Mouse (Mus musculus): ENCODE data around the gene Wipi1. TPM values are rescaled to one million over a fixed set of nuclear protein-coding genes. Genes with fewer than 3 reads are reported as not detected.

Gene Wipi1
- polyA plus RNA-seq, 1 experiment from 2014 or later = 35.5 TPM

- Histone ChIP-seq H3K27ac (no peak overlapping the region), H3K9me3 (replicated peaks) (no peaks in the 10 kb centered on the region), H3K36me3 (no peaks in the 10 kb centered on the region), H3K9ac (no peak overlapping the region), H3K4me3 (replicated peaks) (no peak overlapping the region), H3K4me2 (no peak overlapping the region), H3K4me1 (peaks cover 33% of the 10 kb centered on the region), H3K27me3 (no peaks in the 10 kb centered on the region)
- no peak for ATAC-seq (replicated peaks; ENCODE audit: low FRiP score)
- 84% methylated on average over 8 of the region's 8 CpGs for WGBS
Measured at GRCm38 (mm10) chr11:109590012-109590411, 21.8 kb downstream of the Wipi1 start.

DNA sequence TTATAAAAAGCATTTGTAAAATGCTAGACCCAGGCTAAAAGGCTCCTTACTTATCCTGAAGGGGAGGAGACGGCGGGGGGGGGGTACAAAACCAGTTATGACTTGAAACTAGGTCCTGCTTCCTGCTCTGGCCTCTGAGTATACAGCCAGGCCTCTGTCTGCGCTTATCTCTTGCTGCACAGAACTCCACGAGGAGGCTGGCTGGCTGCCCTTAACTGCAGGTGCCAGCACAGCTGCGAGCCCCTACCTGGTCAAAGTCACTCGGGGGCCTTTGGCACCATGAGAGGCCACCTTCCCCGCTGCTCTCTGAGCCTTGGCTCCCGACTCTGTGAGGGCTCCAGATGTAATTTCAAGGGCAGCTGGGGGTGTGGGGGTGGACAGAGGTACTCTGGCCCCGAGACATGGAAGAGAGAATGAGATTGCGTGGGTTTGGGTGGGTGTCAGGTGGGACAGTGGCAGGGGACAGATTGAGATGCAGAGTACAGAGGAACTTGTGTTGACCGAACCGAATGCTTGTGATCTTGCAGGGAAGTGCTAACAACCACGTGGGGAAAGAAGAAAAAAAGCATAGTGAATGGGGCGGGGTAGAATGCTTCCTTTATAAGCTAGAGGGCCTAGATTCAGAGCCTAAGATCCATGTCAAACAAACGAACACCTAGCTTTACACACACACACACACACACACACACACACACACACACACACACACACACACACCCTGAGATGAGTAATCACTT, 24.0 kb downstream of the Wipi1 start:
- peak; percentile 47 for ATAC-seq (replicated peaks; ENCODE audit: low FRiP score)
- Histone ChIP-seq H3K27ac (no peak overlapping the region), H3K9me3 (replicated peaks) (no peaks in the 10 kb centered on the region), H3K4me2 (0 out of 2 replicates have a peak overlapping the region, but pooled peaks have one; percentile 1), H3K36me3 (peaks cover 10% of the 10 kb centered on the region; the same call in 1 of the 2 replicates), H3K4me3 (replicated peaks) (no peak overlapping the region), H3K27me3 (no peaks in the 10 kb centered on the region), H3K9ac (no peak overlapping the region), H3K4me1 (peaks cover 21% of the 10 kb centered on the region)
- 59% methylated on average over 15 of the region's 15 CpGs for WGBS

DNA sequence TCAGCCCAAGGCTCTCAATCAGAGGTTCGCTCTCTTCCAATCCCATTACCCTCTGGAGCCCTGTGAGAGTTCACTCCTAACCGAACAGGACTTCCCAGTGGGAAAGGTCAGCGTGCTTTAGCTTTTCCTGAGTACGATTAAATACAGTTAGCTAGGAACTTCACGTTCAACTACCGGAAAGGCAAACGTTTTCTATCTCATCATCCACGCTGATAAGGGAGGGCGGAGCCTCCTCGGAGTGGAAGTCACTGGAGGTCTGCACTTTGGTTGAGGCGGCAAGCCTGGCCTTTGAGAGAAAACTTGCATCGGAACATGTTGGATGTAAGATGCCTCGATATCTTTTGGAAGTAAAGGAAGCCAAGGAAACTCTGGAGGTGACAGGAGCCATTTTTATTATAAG, 24.7 kb downstream of the Wipi1 start:
- Histone ChIP-seq H3K4me3 (replicated peaks) (no peak overlapping the region), H3K27me3 (no peaks in the 10 kb centered on the region), H3K36me3 (peaks cover 14% of the 10 kb centered on the region), H3K9ac (no peak overlapping the region), H3K27ac (no peak overlapping the region), H3K4me1 (peaks cover 17% of the 10 kb centered on the region), H3K4me2 (0 out of 2 replicates have a peak overlapping the region, but pooled peaks have one; percentile 1), H3K9me3 (replicated peaks) (no peaks in the 10 kb centered on the region)
- 47% methylated on average over 13 of the region's 13 CpGs for WGBS
- ATAC-seq (replicated peaks; ENCODE audit: low FRiP score) = no peak

DNA sequence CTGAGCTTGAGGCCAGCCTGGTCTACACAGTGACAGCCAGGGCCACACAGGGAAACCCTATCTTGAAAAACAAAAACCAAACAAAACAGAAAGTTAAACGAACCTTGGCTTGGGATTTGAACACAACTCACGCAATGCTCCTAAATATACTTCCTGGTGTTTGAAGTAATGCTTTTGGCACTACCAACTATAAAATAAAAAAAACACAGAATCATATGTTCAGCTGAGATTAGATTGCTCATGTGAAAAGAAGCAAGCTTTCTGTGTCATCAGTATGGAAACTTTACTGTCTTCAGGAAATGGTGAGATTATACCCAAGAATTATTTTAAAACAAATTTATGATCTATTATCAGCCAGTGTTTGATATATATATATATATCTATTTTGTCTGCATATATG, 25.3 kb downstream of the Wipi1 start:
- no peaks in the 10 kb centered on the region for H3K27me3 ChIP-seq
- 59% methylated on average over 2 of the region's 2 CpGs for WGBS
- H3K9me3 ChIP-seq (replicated peaks) = no peaks in the 10 kb centered on the region
- no peak overlapping the region for H3K9ac ChIP-seq
- no peak overlapping the region for H3K27ac ChIP-seq
- H3K4me3 ChIP-seq (replicated peaks) = no peak overlapping the region
- peaks cover 20% of the 10 kb centered on the region for H3K36me3 ChIP-seq
- H3K4me1 ChIP-seq = peaks cover 17% of the 10 kb centered on the region; the same call in 1 of the 2 replicates
- no peak overlapping the region for H3K4me2 ChIP-seq
- no peak for ATAC-seq (replicated peaks; ENCODE audit: low FRiP score)

DNA sequence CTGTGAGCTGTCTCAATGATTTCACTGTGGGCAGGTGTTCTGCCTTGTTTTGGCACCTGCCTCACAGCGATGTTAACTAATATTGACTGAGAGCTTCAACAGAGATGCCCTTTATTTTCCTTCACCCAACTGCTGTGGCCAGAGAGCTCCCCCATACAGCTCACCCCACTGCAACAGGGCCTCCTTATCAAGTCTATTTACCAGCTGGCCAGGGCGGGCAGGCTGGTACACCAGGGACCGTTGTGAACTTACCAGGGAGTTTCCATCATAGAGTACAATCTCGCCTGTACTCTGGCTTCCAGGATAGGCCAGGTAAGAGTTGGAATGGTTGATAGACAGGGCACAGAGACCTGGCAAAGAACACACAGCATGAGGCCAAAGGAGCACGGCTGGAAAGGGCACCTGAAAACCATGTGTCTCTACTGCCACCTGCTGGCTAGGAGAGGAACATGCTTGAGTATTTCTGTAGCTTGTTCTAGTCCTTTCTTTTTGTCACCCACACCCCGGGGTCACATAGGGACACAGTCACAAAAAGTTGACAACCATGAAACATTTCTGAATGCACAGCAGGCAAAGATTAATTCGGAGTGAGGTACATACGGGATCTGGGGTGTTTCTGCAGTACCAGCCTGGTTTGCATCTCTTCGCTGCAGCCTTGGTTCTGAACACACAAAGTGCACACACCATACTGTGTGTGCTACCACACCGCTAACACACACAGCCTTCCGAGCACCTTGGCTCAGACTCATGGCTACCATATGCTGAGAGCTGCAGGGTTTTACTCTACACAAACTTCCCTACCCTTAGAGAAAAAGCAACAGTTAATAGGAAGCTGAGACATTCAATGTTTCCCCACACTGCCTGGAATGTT, 26.7 kb downstream of the Wipi1 start:
- Histone ChIP-seq H3K27me3 (no peaks in the 10 kb centered on the region), H3K4me1 (peaks cover 17% of the 10 kb centered on the region; the same call in 1 of the 2 replicates), H3K9ac (no peak overlapping the region), H3K4me3 (replicated peaks) (no peak overlapping the region), H3K27ac (no peak overlapping the region), H3K9me3 (replicated peaks) (no peaks in the 10 kb centered on the region), H3K4me2 (no peak overlapping the region), H3K36me3 (peaks cover 23% of the 10 kb centered on the region)
- 48% methylated on average over 11 of the region's 11 CpGs for WGBS
- ATAC-seq (replicated peaks; ENCODE audit: low FRiP score) = peak; percentile 56; the same call in 1 of the 2 replicates

DNA sequence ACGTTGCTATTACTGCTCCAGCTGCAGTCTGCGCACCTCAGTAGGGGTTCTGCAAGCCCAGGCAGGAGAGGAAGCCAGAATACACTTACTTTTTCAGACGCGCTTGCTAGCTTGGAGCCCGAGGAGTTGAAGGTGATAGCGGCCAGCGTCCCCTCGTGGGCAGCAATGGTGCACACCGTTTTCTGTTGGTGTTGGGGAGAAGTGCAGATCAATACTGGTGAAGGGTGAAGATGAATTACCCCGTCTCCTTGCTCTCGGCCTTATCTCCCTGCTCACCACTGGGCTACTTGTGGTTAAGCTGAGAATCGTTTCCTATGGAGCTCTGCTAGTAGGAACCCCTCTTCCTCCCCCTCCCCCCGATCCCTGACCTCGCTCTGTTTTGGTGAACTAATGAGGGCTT, 27.8 kb downstream of the Wipi1 start:
- Histone ChIP-seq H3K4me2 (no peak overlapping the region), H3K27me3 (no peaks in the 10 kb centered on the region), H3K9me3 (replicated peaks) (no peaks in the 10 kb centered on the region), H3K36me3 (peaks cover 34% of the 10 kb centered on the region), H3K9ac (no peak overlapping the region), H3K4me1 (peaks cover 17% of the 10 kb centered on the region; the same call in 1 of the 2 replicates), H3K4me3 (replicated peaks) (no peak overlapping the region), H3K27ac (no peak overlapping the region)
- WGBS = 84% methylated on average over 14 of the region's 14 CpGs
- ATAC-seq (replicated peaks; ENCODE audit: low FRiP score) = no peak

GRCm38 (mm10) chr11:109579999-109580398, 31.8 kb downstream of the Wipi1 start:
- H3K4me2 ChIP-seq = no peak overlapping the region
- H3K9me3 ChIP-seq (replicated peaks) = no peaks in the 10 kb centered on the region
- H3K36me3 ChIP-seq = peaks cover 42% of the 10 kb centered on the region
- 94% methylated on average over 9 of the region's 9 CpGs for WGBS
- H3K27ac ChIP-seq = no peak overlapping the region
- H3K27me3 ChIP-seq = no peaks in the 10 kb centered on the region
- H3K9ac ChIP-seq = no peak overlapping the region
- 0 out of 2 replicates have a peak, but pooled peaks cover 6% of the 10 kb centered on the region for H3K4me1 ChIP-seq
- ATAC-seq (replicated peaks; ENCODE audit: low FRiP score) = no peak
- H3K4me3 ChIP-seq (replicated peaks) = no peak overlapping the region

DNA sequence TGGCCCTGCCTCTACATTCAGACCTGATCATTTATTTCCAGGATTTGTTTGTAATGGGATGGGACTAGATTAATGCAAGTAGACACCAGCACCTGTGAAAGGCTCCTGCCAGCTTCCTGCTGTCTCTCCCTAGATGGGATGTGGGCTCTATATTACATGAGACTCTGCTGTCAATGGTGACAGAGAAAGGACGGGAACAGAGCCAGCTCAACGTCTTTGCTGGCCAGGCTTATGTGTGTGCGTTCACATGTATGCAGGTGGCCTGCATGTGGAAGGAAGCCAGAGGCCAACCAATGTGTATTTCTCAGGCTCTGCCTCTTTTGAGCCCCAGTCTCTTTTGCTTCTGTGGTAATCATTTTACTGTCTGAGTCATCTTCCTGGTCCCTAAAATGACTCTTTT, 33.2 kb downstream of the Wipi1 start:
- H3K4me2 ChIP-seq = no peak overlapping the region
- H3K27me3 ChIP-seq = no peaks in the 10 kb centered on the region
- H3K9me3 ChIP-seq (replicated peaks) = no peaks in the 10 kb centered on the region
- no peak overlapping the region for H3K9ac ChIP-seq
- H3K4me1 ChIP-seq = 0 out of 2 replicates have a peak, but pooled peaks cover 6% of the 10 kb centered on the region
- WGBS = 82% methylated on average over 3 of the region's 3 CpGs
- no peak overlapping the region for H3K4me3 ChIP-seq (replicated peaks)
- ATAC-seq (replicated peaks; ENCODE audit: low FRiP score) = no peak
- peaks cover 37% of the 10 kb centered on the region for H3K36me3 ChIP-seq
- H3K27ac ChIP-seq = no peak overlapping the region

- Histone ChIP-seq H3K36me3 (peaks cover 25% of the 10 kb centered on the region), H3K27me3 (no peaks in the 10 kb centered on the region), H3K9me3 (replicated peaks) (no peaks in the 10 kb centered on the region), H3K27ac (no peak overlapping the region), H3K9ac (no peak overlapping the region), H3K4me1 (no peaks in the 10 kb centered on the region), H3K4me3 (replicated peaks) (no peak overlapping the region), H3K4me2 (no peak overlapping the region)
- WGBS = 70% methylated on average over 6 of the region's 6 CpGs
- no peak for ATAC-seq (replicated peaks; ENCODE audit: low FRiP score)
Measured at GRCm38 (mm10) chr11:109575832-109576231, 35.9 kb downstream of the Wipi1 start.

GRCm38 (mm10) chr11:109574604-109575003, 37.2 kb downstream of the Wipi1 start:
- Histone ChIP-seq H3K9me3 (replicated peaks) (no peaks in the 10 kb centered on the region), H3K4me1 (no peaks in the 10 kb centered on the region), H3K4me3 (replicated peaks) (no peak overlapping the region), H3K36me3 (peaks cover 19% of the 10 kb centered on the region), H3K27ac (no peak overlapping the region), H3K27me3 (no peaks in the 10 kb centered on the region), H3K4me2 (no peak overlapping the region), H3K9ac (no peak overlapping the region)
- WGBS = 97% methylated on average over 2 of the region's 2 CpGs
- ATAC-seq (replicated peaks; ENCODE audit: low FRiP score) = no peak

DNA sequence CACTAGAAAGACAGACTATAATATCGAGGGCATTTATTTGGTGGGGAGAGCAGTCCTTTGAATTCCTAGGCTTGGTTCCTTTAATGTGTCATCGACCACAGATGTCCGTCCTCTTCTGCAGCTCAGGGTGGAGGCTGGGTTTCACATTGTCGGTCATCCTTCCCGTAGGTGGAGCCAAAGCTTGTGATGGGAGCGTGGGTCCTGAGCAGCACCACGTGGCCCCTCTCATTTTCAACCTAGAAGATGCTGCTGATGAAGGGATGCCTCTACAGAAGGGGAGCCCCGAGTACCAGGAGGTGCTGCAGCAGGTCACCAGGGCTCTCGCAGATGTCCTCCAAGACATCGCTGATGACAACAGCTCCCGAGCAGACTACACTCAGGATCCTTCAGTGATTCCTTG, 39.7 kb downstream of the Wipi1 start:
- H3K9ac ChIP-seq = no peak overlapping the region
- H3K4me3 ChIP-seq (replicated peaks) = no peak overlapping the region
- peaks cover 5% of the 10 kb centered on the region for H3K36me3 ChIP-seq
- no peaks in the 10 kb centered on the region for H3K9me3 ChIP-seq (replicated peaks)
- no peak overlapping the region for H3K4me2 ChIP-seq
- H3K4me1 ChIP-seq = no peaks in the 10 kb centered on the region
- ATAC-seq (replicated peaks; ENCODE audit: low FRiP score) = no peak
- no peaks in the 10 kb centered on the region for H3K27me3 ChIP-seq
- H3K27ac ChIP-seq = no peak overlapping the region
- WGBS = 86% methylated on average over 11 of the region's 11 CpGs

DNA sequence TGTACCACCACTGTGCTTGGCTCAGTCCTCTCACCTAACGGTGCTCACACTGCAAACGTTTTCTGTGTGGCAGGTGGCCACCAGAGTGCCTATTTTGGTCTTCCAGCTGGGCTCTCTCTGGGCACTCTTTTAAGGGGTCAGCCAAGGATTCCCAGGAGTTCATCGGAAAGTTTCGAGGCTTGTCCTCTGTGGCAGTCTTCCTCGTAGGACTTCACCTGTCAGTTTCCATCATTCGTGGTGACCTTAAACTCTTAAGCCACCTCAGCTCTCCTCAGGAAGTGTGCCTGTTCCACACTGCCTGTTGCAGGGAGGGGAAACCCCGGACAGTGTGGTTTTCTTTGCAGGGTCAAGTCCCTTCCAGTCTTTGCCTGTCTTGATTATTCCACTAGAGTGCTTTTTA, 42.0 kb downstream of the Wipi1 start:
- Histone ChIP-seq H3K4me3 (replicated peaks) (no peak overlapping the region), H3K27ac (no peak overlapping the region), H3K4me1 (no peaks in the 10 kb centered on the region), H3K4me2 (no peak overlapping the region), H3K27me3 (no peaks in the 10 kb centered on the region), H3K36me3 (peaks cover 5% of the 10 kb centered on the region; the same call in 1 of the 2 replicates), H3K9me3 (replicated peaks) (no peaks in the 10 kb centered on the region), H3K9ac (no peak overlapping the region)
- no peak for ATAC-seq (replicated peaks; ENCODE audit: low FRiP score)
- WGBS = 67% methylated on average over 7 of the region's 7 CpGs

Measured in kidney, embryonic 15.5 days (tissue).